Mouse (Mus musculus) neural tube, embryonic 12.5 days (tissue): ENCODE measurements around the gene Art1. TPM values are rescaled to one million over a fixed set of nuclear protein-coding genes. Genes with fewer than 3 reads are reported as not detected.

Experiments used
- ATAC-seq: fragments of 200-750 bp; cut with Nextera tagmentation; 2 replicates; pipeline ENCODE4 v1.8.0; 2017; ENCODE audit warnings: low read depth, mild to moderate bottlenecking, moderate TSS enrichment, moderate library complexity; ENCODE audit not compliant: low FRiP score
- H3K27ac ChIP-seq: fragments of 300-500 bp; sonication (generic); 2 replicates; pipeline ENCODE4 v1.5.1; 2016
- H3K27me3 ChIP-seq: fragments of 300-500 bp; sonication (generic); replicated peaks from 2 replicates; pipeline ENCODE4 v1.6.1; 2016; ENCODE audit warnings: mild to moderate bottlenecking
- H3K36me3 ChIP-seq: fragments of 300-500 bp; sonication (generic); 2 replicates; pipeline ENCODE4 v1.6.1; 2016; ENCODE audit warnings: mild to moderate bottlenecking
- H3K4me1 ChIP-seq: fragments of 300-500 bp; sonication (generic); 2 replicates; pipeline ENCODE4 v1.6.1; 2016
- H3K4me2 ChIP-seq: fragments of 300-500 bp; sonication (generic); replicated peaks from 2 replicates; pipeline ENCODE4 v1.6.1; 2016; ENCODE audit warnings: mild to moderate bottlenecking
- H3K4me3 ChIP-seq: fragments of 300-500 bp; sonication (generic); 2 replicates; pipeline ENCODE4 v1.5.1; 2016
- H3K9ac ChIP-seq: fragments of 300-500 bp; sonication (generic); 2 replicates; pipeline ENCODE4 v1.6.1; 2016; ENCODE audit warnings: mild to moderate bottlenecking
- H3K9me3 ChIP-seq: fragments of 300-500 bp; sonication (generic); 2 replicates; pipeline ENCODE4 v1.6.1; 2016; ENCODE audit warnings: mild to moderate bottlenecking
- WGBS: fragments of 180-500 bp; shearing (Covaris S2); methylation state at CpG from one replicate; pipeline ENCODE4 v1.1.7; 2016; 5-methylcytosine and 5-hydroxymethylcytosine counted together
- polyA plus RNA-seq: library from polyadenylated mRNA; unstranded; fragments of >200 nt; fragmentation: Nextera tagmentation; extraction: Ambion mirVana; gene quantifications from 2 replicates; pipeline ENCODE4 v1.2.1, GENCODE M21; 2016

Gene Art1
- polyA plus RNA-seq, 1 experiment from 2014 or later: 3.3 TPM

DNA sequence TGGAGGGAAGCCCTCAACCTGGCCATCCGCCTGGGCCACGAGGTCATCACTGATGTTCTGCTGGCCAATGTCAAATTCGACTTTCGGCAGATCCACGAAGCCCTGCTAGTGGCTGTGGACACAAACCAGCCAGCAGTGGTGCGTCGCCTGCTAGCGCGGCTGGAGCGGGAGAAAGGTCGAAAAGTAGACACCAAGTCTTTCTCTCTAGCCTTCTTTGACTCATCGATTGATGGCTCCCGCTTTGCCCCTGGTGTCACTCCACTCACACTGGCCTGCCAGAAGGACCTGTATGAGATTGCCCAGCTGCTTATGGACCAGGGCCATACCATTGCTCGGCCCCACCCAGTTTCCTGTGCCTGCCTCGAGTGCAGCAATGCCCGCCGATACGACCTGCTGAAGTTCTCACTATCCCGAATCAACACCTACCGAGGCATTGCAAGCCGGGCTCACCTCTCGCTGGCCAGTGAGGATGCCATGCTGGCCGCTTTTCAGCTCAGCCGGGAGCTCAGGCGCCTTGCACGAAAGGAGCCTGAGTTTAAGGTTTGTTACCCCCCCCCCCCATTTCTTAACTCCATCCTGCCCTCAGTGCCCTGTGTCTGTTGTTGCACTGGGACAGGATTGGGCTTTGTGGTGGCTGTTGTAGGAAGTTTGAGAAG is 17.4 kb upstream of the Art1 start:
- ATAC-seq: no peak
- Histone ChIP-seq H3K4me2 (no peak overlapping the region), H3K4me1 (no peaks in the 10 kb centered on the region), H3K9me3 (no peaks in the 10 kb centered on the region), H3K27ac (no peak overlapping the region), H3K36me3 (peaks cover 58% of the 10 kb centered on the region), H3K27me3 (no peaks in the 10 kb centered on the region), H3K4me3 (no peak overlapping the region), H3K9ac (no peak overlapping the region)
- WGBS: 92% methylated on average over 26 of the region's 26 CpGs

DNA sequence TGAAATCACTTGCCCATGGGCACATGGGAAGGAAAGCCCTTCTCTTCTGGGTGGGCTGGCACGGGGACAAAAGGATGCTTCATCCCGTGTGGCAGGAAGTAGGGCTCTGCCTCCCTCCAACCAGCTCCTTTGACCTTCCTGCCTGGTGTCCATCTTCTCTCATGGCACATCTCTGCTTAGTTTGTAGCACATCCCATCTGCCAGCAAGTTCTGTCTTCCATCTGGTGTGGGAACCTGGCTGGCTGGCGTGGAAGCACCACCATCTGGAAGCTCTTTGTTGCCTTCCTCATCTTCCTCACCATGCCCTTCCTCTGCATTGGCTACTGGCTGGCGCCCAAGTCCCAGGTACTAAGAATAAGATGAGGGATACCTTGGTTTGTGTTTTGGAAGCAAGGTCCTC is 14.2 kb upstream of the Art1 start:
- 86% methylated on average over 4 of the region's 4 CpGs for WGBS
- Histone ChIP-seq H3K27me3 (no peaks in the 10 kb centered on the region), H3K4me1 (no peaks in the 10 kb centered on the region), H3K36me3 (peaks cover 40% of the 10 kb centered on the region), H3K9me3 (0 out of 2 replicates have a peak, but pooled peaks cover 4% of the 10 kb centered on the region), H3K4me3 (no peak overlapping the region), H3K4me2 (no peak overlapping the region), H3K27ac (no peak overlapping the region), H3K9ac (no peak overlapping the region)
- no peak for ATAC-seq

DNA sequence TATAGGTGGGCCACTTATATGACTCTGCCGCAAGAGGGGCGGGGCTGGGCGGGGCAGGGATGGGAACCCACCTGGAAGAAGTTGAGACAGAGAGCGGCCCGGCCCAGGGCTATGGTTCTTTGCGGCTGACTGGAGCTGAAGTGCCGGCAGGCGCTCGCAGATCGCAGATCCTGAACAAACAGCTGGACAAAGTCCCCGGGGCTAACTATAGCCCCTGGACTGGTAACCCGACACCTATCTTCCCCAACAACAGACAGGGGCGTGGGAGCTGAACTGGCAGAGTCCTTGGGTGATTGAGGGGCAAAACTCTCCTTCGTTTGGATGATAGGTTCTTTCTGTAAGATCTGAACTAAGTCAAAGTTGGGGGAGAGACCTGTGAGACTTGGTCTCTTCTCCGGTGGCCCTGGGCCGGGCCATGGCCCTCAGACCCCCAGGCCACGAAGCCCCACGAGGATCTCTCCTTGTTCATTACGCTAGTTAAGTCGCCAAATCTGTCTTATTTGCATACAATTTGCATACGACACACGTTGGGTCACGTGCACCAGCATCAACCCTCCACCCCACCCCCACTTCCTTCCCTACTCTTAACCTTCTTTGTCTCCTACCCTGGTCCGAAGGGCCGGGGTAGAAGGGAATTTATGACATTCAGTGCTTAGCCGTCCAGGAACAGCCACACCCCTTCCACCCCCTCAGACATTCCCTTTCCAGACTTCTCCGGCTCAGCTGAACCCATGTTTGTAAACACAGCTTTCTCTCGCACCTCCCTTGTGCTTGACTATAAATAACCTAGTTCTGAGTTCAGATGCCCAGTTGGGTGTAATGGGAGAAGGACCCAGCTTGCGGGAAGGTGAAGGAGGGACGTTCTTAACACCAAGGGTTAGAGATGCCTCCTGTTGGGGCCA is 1.5 kb upstream of the Art1 start:
- Histone ChIP-seq H3K9ac (no peak overlapping the region), H3K27ac (no peak overlapping the region), H3K27me3 (no peaks in the 10 kb centered on the region), H3K9me3 (no peaks in the 10 kb centered on the region), H3K4me2 (peak overlapping the region; percentile 58), H3K4me1 (peaks cover 19% of the 10 kb centered on the region), H3K4me3 (no peak overlapping the region), H3K36me3 (no peaks in the 10 kb centered on the region)
- WGBS: 3% methylated on average over 30 of the region's 30 CpGs
- peak; percentile 79 for ATAC-seq

DNA sequence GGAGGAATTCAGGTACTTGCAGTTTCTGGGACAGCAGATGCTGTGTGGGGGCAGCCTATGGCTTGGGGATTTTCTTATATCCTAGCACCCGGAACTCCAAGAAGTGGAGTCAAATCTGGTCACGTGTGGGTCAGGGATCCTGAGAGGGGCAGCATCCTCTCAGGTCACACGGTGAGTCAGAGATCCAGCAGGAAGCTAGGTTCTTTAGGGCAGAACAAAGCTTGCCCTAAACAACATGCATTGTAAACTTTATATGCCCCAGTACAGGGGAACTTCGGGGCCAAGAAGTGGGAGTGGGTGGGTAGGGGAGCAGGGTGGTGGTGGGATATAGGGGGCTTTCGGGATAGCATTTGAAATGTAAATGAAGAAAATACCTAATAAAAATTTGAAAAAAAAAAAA is 675 bp upstream of the Art1 start:
- no peak overlapping the region for H3K27ac ChIP-seq

DNA sequence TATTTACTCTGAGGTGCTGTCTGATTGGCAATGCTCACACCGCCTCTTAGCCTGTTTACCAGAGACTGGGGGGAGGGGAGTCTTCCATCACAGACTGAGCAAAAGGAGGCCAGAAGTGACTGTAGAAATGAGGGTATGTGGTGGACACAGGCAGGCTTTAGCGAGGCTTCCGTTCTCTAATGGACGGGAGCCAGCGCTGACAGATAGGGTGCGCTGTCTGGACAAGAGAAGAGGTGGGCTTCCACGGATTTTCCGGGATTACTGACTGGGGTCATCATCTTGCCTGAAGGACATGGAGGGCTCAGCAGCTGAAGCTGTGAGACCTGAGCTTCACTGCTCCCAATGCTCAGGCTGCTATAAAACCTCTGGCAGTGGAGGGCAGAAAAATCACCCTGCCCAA is 698 bp downstream of the Art1 start:
- no peak for ATAC-seq
- H3K9ac ChIP-seq: no peak overlapping the region
- H3K9me3 ChIP-seq: no peaks in the 10 kb centered on the region
- H3K4me1 ChIP-seq: peaks cover 25% of the 10 kb centered on the region
- 38% methylated on average over 8 of the region's 8 CpGs for WGBS
- H3K4me2 ChIP-seq: no peak overlapping the region
- H3K27ac ChIP-seq: no peak overlapping the region
- H3K27me3 ChIP-seq: no peaks in the 10 kb centered on the region
- H3K36me3 ChIP-seq: no peaks in the 10 kb centered on the region
- H3K4me3 ChIP-seq: no peak overlapping the region

More for the DNA sequence above, 675 bp upstream of the Art1 start:
- Histone ChIP-seq H3K4me1 (peaks cover 19% of the 10 kb centered on the region), H3K9me3 (no peaks in the 10 kb centered on the region), H3K36me3 (no peaks in the 10 kb centered on the region), H3K9ac (no peak overlapping the region), H3K4me3 (no peak overlapping the region), H3K27me3 (no peaks in the 10 kb centered on the region), H3K4me2 (no peak overlapping the region)
- no peak for ATAC-seq
- 30% methylated on average over 5 of the region's 5 CpGs for WGBS

DNA sequence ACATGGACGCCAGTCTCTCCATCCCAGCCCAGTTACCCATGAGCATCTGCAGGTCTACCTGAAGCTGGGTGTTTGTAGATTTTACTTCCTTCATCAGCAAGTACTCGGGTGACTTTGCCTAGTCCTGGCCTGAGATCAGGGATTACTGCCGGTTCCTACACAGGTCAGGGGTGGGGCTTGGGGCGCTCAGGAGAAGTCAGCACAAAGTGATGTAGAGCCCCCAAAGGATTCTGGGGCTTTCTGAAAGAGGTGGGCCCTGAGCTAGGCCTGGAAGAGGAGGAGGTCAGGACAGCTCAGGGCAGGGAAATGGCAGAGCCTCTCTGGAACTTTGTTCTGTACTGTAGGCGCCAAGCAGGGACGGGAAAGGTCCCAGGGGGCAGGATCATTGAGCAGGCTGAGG is 1.2 kb downstream of the Art1 start:
- no peak overlapping the region for H3K4me3 ChIP-seq
- ATAC-seq: no peak
- peaks cover 25% of the 10 kb centered on the region for H3K4me1 ChIP-seq
- H3K36me3 ChIP-seq: no peaks in the 10 kb centered on the region
- H3K27ac ChIP-seq: no peak overlapping the region
- no peaks in the 10 kb centered on the region for H3K27me3 ChIP-seq
- H3K9me3 ChIP-seq: no peaks in the 10 kb centered on the region
- H3K4me2 ChIP-seq: no peak overlapping the region
- WGBS: 46% methylated on average over 6 of the region's 6 CpGs
- H3K9ac ChIP-seq: no peak overlapping the region

DNA sequence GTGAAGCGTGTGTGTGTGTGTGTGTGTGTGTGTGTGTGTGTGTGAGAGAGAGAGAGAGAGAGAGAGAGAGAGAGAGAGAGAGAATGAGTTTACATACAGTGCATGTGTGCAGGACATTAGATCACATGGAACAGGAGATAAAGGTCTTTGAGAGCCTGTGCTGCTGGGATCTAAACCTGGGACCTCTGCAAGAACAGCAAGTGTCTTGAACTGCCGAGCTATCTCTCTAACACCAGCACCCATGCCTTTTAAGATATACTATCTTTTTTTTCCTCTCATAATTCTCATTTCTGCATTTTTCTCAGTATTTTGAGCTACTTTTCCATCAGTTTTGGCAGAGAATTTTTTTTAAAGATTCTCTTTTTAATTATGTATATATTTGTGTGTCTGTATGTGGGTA is 2.0 kb downstream of the Art1 start:
- H3K9me3 ChIP-seq: no peaks in the 10 kb centered on the region
- H3K27me3 ChIP-seq: no peaks in the 10 kb centered on the region
- no peaks in the 10 kb centered on the region for H3K36me3 ChIP-seq
- peaks cover 25% of the 10 kb centered on the region for H3K4me1 ChIP-seq
- no peak overlapping the region for H3K4me2 ChIP-seq
- H3K9ac ChIP-seq: no peak overlapping the region
- no peak for ATAC-seq
- WGBS: 82% methylated on average over 2 of the region's 2 CpGs
- no peak overlapping the region for H3K4me3 ChIP-seq
- H3K27ac ChIP-seq: no peak overlapping the region

DNA sequence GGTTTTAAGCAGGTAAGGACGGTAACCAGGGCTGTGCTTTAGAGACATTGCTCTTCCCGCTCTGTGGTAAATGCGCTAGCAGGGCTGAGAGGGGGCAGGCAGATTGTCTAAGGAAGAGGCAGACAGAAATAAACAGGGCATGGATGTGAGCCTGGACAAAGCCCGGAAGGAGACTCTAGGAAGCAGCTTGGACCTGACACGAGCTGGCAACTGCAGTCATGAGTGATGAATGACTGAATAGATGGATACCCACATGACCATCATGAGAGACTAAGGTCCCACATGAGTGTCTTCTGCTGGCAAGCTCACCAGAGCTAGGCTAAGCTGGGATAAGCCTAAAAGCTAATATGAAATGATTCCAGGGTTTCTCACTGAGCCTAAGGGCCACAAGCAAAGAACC is 2.6 kb downstream of the Art1 start:
- Histone ChIP-seq H3K9me3 (no peaks in the 10 kb centered on the region), H3K9ac (no peak overlapping the region), H3K27me3 (no peaks in the 10 kb centered on the region), H3K27ac (no peak overlapping the region), H3K4me2 (no peak overlapping the region), H3K4me1 (peaks cover 25% of the 10 kb centered on the region), H3K4me3 (no peak overlapping the region), H3K36me3 (no peaks in the 10 kb centered on the region)
- 81% methylated on average over 5 of the region's 5 CpGs for WGBS
- ATAC-seq: no peak

DNA sequence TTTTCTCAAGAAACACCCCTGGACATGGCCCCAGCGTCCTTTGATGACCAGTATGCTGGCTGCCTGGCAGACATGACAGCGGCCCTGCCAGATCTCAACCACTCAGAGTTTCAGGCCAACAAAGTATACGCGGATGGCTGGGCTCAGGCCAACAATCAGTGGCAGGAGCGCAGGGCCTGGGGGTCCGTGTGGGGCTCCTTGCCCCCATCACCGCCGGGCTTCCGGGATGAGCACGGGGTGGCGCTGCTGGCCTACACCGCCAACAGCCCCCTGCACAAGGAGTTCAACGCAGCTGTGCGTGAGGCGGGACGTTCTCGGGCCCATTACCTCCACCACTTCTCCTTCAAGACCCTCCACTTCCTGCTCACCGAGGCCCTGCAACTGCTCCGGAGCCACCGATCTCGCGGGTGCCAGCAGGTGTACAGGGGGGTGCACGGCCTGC is 5.2 kb downstream of the Art1 start:
- Histone ChIP-seq H3K4me2 (peak overlapping the region; percentile 57), H3K27me3 (no peaks in the 10 kb centered on the region), H3K36me3 (no peaks in the 10 kb centered on the region), H3K9me3 (no peaks in the 10 kb centered on the region), H3K4me3 (peak overlapping the region; percentile 22), H3K4me1 (peaks cover 11% of the 10 kb centered on the region), H3K9ac (peak overlapping the region; percentile 40; the same call in 1 of the 2 replicates), H3K27ac (no peak overlapping the region)
- 24% methylated on average over 23 of the region's 23 CpGs for WGBS
- no peak for ATAC-seq

DNA sequence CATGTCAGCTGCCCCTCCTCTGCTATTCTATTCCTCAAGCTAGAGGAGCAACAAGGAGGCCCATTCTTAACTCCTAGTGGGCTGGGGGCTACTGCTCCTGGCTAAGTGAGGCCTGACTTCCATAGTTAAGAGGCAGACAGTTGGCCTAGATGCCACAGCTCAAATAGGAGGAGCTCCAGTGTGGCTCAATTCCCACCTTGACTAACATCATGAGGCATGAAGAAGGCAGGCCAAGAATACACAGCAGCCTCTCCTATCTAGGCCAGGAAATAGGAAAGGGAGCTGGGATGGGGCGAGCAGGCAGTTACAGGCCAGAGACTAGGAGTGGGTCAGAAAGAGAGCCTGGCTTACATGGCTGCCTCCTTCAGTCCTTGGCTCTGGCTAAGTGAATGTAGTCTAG is 6.7 kb downstream of the Art1 start:
- ATAC-seq: no peak
- no peak overlapping the region for H3K4me2 ChIP-seq
- H3K9me3 ChIP-seq: no peaks in the 10 kb centered on the region
- no peak overlapping the region for H3K4me3 ChIP-seq
- no peaks in the 10 kb centered on the region for H3K27me3 ChIP-seq
- H3K36me3 ChIP-seq: no peaks in the 10 kb centered on the region
- H3K9ac ChIP-seq: no peak overlapping the region
- H3K4me1 ChIP-seq: peaks cover 6% of the 10 kb centered on the region
- H3K27ac ChIP-seq: no peak overlapping the region
- 85% methylated on average over 1 of the region's 1 CpGs for WGBS

DNA sequence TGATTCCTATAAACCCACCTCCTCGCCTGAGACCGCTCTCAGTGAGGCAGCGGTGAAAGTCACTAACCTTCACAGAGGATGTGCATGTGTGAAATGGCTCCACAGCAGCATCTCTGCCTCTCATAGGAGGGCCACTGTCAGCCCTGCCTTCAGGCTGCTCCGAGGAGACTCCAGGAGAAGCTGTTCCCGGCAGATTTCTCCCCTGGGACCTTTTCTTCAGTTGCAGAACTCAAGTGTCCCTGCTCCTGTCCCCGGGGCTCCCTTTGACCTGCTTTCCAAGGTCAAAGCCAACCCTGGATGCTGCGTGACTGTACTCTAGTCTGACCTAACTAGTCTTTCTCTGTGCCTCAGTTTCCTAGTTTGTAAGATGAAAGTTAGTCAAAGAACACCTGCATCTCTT is 7.6 kb downstream of the Art1 start, which contains the start of gene Art5:
Gene Art5, minus strand, starts transcription at position 319 of the 400 bp plus-strand sequence.
- Histone ChIP-seq H3K27ac (no peak within 1 kb of the TSS), H3K4me1 (peaks cover 6% of the 10 kb centered on the region), H3K9me3 (no peaks in the 10 kb centered on the region), H3K9ac (no peak within 1 kb of the TSS), H3K4me3 (no peak within 1 kb of the TSS), H3K27me3 (no peaks in the 10 kb centered on the region), H3K4me2 (no peak within 1 kb of the TSS), H3K36me3 (no peaks in the 10 kb centered on the region)
- no peak for ATAC-seq
- 78% methylated on average over 7 of the region's 7 CpGs for WGBS

DNA sequence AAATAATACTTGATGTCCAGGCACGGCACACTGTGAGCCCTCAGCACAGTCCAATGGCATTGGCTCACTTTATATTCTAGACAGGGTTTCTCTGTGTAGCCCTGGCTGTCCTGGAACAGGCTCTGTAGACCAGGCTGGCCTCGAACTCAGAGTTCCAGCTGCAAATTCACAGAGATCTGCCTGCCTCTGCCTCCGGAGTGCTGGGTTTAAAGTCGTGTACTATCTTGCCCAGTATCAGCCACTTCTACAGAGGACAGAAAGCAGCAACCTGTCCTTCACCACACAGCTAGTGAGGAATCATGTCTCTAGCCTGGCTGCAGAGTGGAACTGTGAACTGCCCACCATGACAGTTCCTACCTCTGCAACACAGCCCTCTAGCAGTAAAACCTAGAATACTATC is 8.2 kb downstream of the Art1 start:
- whole genome bisulfite sequencing: 86% methylated on average over 4 of the region's 4 CpGs

More for the DNA sequence above, 8.2 kb downstream of the Art1 start:
- no peak overlapping the region for H3K4me2 ChIP-seq
- H3K27ac ChIP-seq: no peak overlapping the region
- no peak overlapping the region for H3K9ac ChIP-seq
- H3K4me3 ChIP-seq: no peak overlapping the region
- no peak for ATAC-seq
- H3K36me3 ChIP-seq: no peaks in the 10 kb centered on the region
- H3K4me1 ChIP-seq: peaks cover 6% of the 10 kb centered on the region
- H3K9me3 ChIP-seq: no peaks in the 10 kb centered on the region
- no peaks in the 10 kb centered on the region for H3K27me3 ChIP-seq
